Mouse (Mus musculus) hindbrain, embryonic 12.5 days (tissue): Measurements from ENCODE around the gene Gcnt1. TPM values are rescaled to one million over a fixed set of nuclear protein-coding genes. Genes with fewer than 3 reads are reported as not detected.

ENCODE experiments used
- ATAC-seq: fragments of 200-750 bp; cut with Nextera tagmentation; 2 replicates; pipeline ENCODE4 v1.8.0; 2017; ENCODE audit warnings: moderate TSS enrichment; ENCODE audit not compliant: low FRiP score
- H3K27ac ChIP-seq: fragments of 300-500 bp; sonication (generic); 2 replicates; pipeline ENCODE4 v1.5.1; 2016; ENCODE audit warnings: mild to moderate bottlenecking
- H3K27me3 ChIP-seq: fragments of 300-500 bp; sonication (generic); 2 replicates; pipeline ENCODE4 v1.6.1; 2016; ENCODE audit warnings: mild to moderate bottlenecking
- H3K36me3 ChIP-seq: fragments of 300-500 bp; sonication (generic); 2 replicates; pipeline ENCODE4 v1.6.1; 2016; ENCODE audit warnings: mild to moderate bottlenecking
- H3K4me1 ChIP-seq: fragments of 300-500 bp; sonication (generic); 2 replicates; pipeline ENCODE4 v1.6.1; 2016
- H3K4me2 ChIP-seq: fragments of 300-500 bp; sonication (generic); replicated peaks from 2 replicates; pipeline ENCODE4 v1.6.1; 2016; ENCODE audit warnings: mild to moderate bottlenecking
- H3K4me3 ChIP-seq: fragments of 300-500 bp; sonication (generic); 2 replicates; pipeline ENCODE4 v1.5.1; 2016; ENCODE audit warnings: mild to moderate bottlenecking
- H3K9ac ChIP-seq: fragments of 300-500 bp; sonication (generic); 2 replicates; pipeline ENCODE4 v1.6.1; 2016; ENCODE audit warnings: mild to moderate bottlenecking, moderate library complexity
- H3K9me3 ChIP-seq: fragments of 300-500 bp; sonication (generic); replicated peaks from 2 replicates; pipeline ENCODE4 v1.6.1; 2016; ENCODE audit warnings: mild to moderate bottlenecking
- WGBS: fragments of 180-500 bp; shearing (Covaris S2); methylation state at CpG from one replicate; pipeline ENCODE4 v1.1.7; 2016; 5-methylcytosine and 5-hydroxymethylcytosine counted together
- polyA plus RNA-seq: library from polyadenylated mRNA; unstranded; fragments of >200 nt; fragmentation: Nextera tagmentation; extraction: Ambion mirVana; gene quantifications from 2 replicates; pipeline ENCODE4 v1.2.1, GENCODE M21; 2016

Gene Gcnt1
- polyA plus RNA-seq, 1 experiment from 2014 or later = 6.9 TPM

DNA sequence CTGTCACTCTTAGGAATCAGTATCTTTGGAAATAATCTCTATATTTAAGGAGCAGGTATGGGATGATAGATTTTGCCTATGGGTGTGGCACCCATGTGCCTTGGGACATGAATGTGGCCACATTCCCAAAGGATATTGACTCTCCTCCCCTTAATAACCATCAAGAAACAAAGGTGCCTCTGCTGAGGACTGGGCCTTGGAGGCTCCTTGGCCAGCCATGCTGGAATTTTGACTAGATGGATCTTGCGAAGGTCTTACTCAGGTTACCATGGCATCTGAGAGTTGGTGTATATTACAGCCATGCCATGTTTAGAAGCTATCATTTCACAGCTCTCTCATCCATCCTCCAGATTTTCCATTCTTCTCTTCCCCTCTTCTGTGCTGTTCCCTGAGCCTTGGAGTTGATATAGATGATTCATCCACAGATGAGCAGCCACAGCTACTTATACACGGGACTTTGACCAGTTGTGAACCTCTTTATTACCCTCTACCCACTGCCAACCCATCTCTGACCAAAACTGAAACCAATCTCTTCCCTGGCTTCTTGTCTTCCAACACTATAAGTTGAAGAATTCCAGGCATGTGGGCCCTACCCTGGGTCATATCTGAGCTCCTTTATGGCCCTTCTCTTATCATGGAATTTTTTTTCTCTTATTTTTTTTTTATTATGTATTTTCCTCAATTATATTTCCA lies 56.2 kb downstream of the Gcnt1 start:
- WGBS = 88% methylated on average over 2 of the region's 2 CpGs

DNA sequence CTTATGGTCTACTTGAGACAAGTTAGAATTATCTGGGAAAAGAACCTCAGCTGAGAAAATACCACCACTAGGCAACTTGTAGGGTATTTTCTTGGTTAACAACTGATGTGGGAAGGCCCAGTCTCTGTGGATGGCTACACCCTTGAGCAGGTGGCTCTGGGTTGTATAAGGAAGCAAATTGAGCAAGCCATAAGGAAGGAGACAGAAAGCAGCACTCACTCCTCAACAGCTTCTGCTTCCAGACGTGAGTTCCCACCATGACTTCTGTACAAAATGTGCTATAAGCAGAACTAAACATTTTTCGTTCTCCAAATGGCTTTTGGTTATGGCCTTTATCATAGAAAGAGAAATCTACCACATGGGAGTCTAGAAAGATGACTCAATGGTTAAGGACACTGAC lies 58.2 kb downstream of the Gcnt1 start:
- no peak overlapping the region for H3K27ac ChIP-seq

More for the DNA sequence above, 56.2 kb downstream of the Gcnt1 start:
- H3K4me1 ChIP-seq = no peaks in the 10 kb centered on the region
- no peak overlapping the region for H3K27ac ChIP-seq
- no peak overlapping the region for H3K9ac ChIP-seq
- ATAC-seq = no peak
- no peak overlapping the region for H3K4me3 ChIP-seq
- no peak overlapping the region for H3K4me2 ChIP-seq
- no peaks in the 10 kb centered on the region for H3K9me3 ChIP-seq
- no peaks in the 10 kb centered on the region for H3K27me3 ChIP-seq
- H3K36me3 ChIP-seq = no peaks in the 10 kb centered on the region

DNA sequence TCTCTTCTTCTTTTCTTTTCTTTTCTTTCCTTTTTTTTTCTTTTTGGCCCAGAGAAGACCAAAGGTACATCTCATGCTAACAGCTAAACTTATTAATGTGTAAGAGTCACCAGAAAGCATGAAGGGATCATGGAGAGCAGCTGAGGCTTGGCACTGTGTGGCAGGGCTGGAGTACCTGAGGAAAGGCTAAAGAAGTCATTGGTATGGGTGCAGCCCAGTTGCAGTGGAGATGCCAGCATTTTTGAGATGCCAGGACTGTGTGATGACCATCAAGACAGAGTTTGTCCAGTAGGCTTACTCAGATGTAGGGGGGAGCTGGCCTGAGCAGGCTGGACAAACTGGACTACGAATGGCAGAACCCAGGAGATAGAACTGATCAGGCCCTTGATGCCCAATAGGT lies 58.9 kb downstream of the Gcnt1 start:
- ATAC-seq = no peak
- Histone ChIP-seq H3K36me3 (no peaks in the 10 kb centered on the region), H3K4me3 (no peak overlapping the region), H3K4me1 (no peaks in the 10 kb centered on the region), H3K9ac (no peak overlapping the region), H3K9me3 (no peaks in the 10 kb centered on the region), H3K27me3 (no peaks in the 10 kb centered on the region), H3K4me2 (no peak overlapping the region), H3K27ac (no peak overlapping the region)
- 93% methylated on average over 1 of the region's 1 CpGs for whole genome bisulfite sequencing

More for the DNA sequence above, 58.2 kb downstream of the Gcnt1 start:
- Histone ChIP-seq H3K4me2 (no peak overlapping the region), H3K27me3 (no peaks in the 10 kb centered on the region), H3K9me3 (no peaks in the 10 kb centered on the region), H3K4me1 (no peaks in the 10 kb centered on the region), H3K4me3 (no peak overlapping the region), H3K36me3 (no peaks in the 10 kb centered on the region), H3K9ac (no peak overlapping the region)
- ATAC-seq = no peak
- 91% methylated on average over 2 of the region's 2 CpGs for WGBS

DNA sequence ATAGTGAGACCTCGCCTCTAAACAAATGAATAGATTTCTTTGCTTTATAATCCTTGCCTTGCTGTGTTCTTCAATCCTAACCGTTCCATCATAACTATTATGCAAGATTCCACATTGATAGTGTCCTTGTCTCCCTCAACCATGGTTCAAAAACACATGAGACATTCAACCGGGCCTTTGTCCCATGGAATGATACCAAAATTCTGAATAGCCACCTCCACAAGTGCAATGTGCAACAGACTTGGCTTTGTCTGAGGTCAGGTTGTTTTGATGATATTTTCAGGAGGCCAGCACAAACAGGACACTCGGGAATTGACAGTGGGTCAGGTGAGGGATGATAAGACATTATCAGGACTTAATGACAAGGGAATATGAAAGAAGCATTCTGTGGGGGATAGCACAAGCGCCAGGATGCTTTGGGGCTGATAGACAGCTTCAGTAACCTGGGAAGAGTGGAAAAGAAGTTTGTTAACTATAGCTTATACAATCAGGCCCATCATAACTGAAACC lies 59.9 kb downstream of the Gcnt1 start:
- H3K4me1 ChIP-seq = no peaks in the 10 kb centered on the region
- no peak overlapping the region for H3K27ac ChIP-seq
- H3K9me3 ChIP-seq = no peaks in the 10 kb centered on the region
- ATAC-seq = no peak
- no peaks in the 10 kb centered on the region for H3K36me3 ChIP-seq
- no peaks in the 10 kb centered on the region for H3K27me3 ChIP-seq
- H3K9ac ChIP-seq = no peak overlapping the region
- no peak overlapping the region for H3K4me2 ChIP-seq
- WGBS = 90% methylated on average over 5 of the region's 5 CpGs
- H3K4me3 ChIP-seq = no peak overlapping the region

DNA sequence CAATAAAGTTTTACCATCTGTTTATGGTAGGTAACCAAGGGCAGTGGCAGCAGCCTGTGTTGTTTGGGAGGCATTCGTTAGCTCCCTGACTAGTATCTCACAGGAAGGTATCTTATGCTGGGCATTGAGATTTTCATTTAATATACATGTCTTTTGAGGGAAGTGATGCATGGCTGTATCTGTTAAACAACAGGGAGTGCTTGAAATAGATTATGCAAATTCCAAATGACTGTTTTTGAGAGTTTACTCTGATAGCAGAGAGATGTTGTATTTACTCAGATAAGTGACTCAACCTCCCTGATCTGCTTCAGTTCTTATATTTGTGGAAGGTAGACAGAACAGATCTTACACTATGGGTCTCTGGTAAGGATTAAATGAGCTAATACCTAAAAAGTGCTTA lies 61.1 kb downstream of the Gcnt1 start:
- Histone ChIP-seq H3K9ac (no peak overlapping the region), H3K27me3 (no peaks in the 10 kb centered on the region), H3K27ac (no peak overlapping the region), H3K36me3 (no peaks in the 10 kb centered on the region), H3K9me3 (no peaks in the 10 kb centered on the region), H3K4me2 (no peak overlapping the region), H3K4me3 (no peak overlapping the region), H3K4me1 (no peaks in the 10 kb centered on the region)
- no peak for ATAC-seq
- WGBS = 86% methylated on average over 1 of the region's 1 CpGs

DNA sequence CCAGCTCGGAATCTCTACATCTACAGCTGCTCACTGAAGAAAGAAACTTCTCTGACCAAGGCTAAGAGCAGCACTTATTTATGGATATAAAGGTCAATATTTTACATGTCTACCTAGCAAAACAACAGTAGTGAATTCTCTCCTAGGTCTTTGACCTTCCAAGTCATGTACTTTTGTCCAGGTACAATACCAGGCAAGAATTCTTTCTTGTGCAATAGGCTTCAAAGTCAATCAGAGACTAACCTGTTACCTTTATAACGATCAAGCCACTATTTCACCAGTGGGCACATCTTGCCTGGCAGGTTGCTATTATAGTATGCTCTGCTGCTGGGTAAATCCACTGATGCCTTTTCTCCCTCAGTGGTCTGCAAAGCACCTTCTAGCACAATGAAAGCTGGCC lies 61.6 kb downstream of the Gcnt1 start:
- WGBS = 89% methylated on average over 2 of the region's 2 CpGs
- H3K4me2 ChIP-seq = no peak overlapping the region
- no peaks in the 10 kb centered on the region for H3K9me3 ChIP-seq
- H3K4me3 ChIP-seq = no peak overlapping the region
- ATAC-seq = no peak
- H3K4me1 ChIP-seq = no peaks in the 10 kb centered on the region
- no peak overlapping the region for H3K27ac ChIP-seq
- H3K36me3 ChIP-seq = no peaks in the 10 kb centered on the region
- no peaks in the 10 kb centered on the region for H3K27me3 ChIP-seq
- no peak overlapping the region for H3K9ac ChIP-seq

DNA sequence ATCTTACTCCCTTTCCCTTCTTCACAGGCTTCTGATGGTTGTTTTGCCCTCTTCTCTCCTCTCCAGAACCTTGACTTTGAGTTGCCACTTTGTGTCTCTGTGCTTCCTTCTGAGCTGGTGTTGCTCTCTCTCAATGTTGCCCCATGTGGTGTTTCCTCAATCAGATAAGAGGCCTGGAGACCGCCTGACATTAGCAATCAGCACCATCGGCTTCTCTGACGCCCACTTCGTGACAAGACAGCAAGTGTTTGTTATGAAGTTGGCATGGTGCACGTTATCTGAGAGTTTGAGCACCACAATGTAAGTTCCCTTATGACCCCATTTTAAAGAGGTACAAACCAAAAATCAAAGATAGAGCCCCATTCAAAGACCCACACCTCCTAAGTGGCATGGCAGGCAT lies 76.6 kb downstream of the Gcnt1 start:
- no peaks in the 10 kb centered on the region for H3K27me3 ChIP-seq
- ATAC-seq = no peak
- no peak overlapping the region for H3K9ac ChIP-seq
- no peak overlapping the region for H3K4me3 ChIP-seq
- H3K4me1 ChIP-seq = no peaks in the 10 kb centered on the region
- no peak overlapping the region for H3K27ac ChIP-seq
- no peaks in the 10 kb centered on the region for H3K9me3 ChIP-seq
- WGBS = 87% methylated on average over 5 of the region's 5 CpGs
- H3K36me3 ChIP-seq = no peaks in the 10 kb centered on the region
- no peak overlapping the region for H3K4me2 ChIP-seq

DNA sequence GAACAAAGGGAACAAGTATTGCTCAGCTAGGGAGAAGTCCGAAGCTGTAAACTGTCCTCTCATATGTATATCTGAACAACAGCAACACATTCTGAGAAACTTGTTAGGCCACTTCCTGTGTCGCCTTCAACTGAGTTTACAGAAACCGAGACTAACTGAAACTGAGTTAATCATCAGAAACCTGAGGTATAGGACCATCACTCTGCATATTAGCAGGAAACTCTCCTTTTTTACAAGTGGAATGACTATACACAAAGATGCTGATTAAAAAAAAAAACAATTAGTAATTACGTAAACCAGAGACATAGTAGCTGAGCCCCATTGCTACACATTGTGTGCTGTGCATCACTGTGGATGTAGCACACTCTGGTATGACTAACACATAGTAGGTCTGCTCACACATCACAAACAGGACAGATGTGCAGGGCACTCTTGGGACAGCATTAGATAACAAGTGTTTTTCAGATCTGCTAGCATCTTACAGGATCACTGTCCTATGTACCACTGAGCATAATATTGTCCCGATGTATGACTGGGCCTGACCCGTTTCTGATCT lies 77.4 kb downstream of the Gcnt1 start:
- H3K4me1 ChIP-seq = no peaks in the 10 kb centered on the region
- no peak overlapping the region for H3K9ac ChIP-seq
- no peaks in the 10 kb centered on the region for H3K36me3 ChIP-seq
- H3K27ac ChIP-seq = no peak overlapping the region
- ATAC-seq = no peak
- H3K27me3 ChIP-seq = no peaks in the 10 kb centered on the region
- no peak overlapping the region for H3K4me3 ChIP-seq
- 88% methylated on average over 6 of the region's 6 CpGs for WGBS
- H3K4me2 ChIP-seq = no peak overlapping the region
- no peaks in the 10 kb centered on the region for H3K9me3 ChIP-seq

DNA sequence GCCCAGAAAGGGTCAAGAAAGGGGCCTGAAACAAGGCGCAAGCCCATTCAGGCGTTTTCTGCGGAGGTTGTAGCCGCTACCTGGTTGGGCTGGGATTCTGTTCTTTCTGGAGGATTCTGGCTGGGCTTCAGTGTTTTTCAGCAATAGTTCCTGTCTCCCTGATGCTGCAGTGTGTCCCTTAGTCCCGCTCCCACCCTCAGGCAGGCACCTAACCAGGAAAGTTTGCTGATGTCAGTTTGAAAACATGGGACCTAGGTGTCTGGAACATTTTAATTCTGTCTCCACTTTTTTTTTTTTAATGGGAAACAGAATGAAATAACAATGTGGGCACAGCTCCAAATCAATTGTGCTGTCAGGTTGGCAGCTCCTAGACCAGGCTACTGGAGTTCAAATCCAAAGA lies 78.5 kb downstream of the Gcnt1 start:
- Histone ChIP-seq H3K9me3 (no peaks in the 10 kb centered on the region), H3K4me2 (no peak overlapping the region), H3K4me1 (no peaks in the 10 kb centered on the region), H3K36me3 (no peaks in the 10 kb centered on the region), H3K27ac (no peak overlapping the region), H3K27me3 (no peaks in the 10 kb centered on the region), H3K9ac (no peak overlapping the region), H3K4me3 (no peak overlapping the region)
- WGBS = 89% methylated on average over 5 of the region's 5 CpGs
- ATAC-seq = no peak

DNA sequence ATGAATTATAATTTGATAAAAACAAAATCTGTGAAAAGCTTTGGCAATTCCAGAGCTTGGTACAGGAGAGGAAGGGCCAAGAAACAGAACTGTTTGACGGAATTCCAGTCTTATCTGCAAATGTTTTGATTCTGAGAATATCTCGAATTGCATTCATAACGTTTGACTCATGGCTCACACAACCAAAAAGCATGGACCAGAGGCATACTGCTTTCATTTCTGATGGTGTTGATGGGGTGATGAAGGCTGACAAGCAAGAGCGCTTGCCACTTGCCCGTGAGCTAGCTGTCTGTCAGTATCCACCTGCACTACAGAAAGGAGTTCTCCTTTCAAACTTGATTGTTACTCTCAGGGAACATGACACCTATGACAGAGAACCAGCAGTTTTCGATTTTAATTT lies 83.1 kb downstream of the Gcnt1 start:
- no peak for ATAC-seq
- Histone ChIP-seq H3K9me3 (no peaks in the 10 kb centered on the region), H3K4me1 (no peaks in the 10 kb centered on the region), H3K4me3 (no peak overlapping the region), H3K4me2 (no peak overlapping the region), H3K27ac (no peak overlapping the region), H3K9ac (no peak overlapping the region), H3K36me3 (no peaks in the 10 kb centered on the region), H3K27me3 (no peaks in the 10 kb centered on the region)
- WGBS = 81% methylated on average over 6 of the region's 6 CpGs

DNA sequence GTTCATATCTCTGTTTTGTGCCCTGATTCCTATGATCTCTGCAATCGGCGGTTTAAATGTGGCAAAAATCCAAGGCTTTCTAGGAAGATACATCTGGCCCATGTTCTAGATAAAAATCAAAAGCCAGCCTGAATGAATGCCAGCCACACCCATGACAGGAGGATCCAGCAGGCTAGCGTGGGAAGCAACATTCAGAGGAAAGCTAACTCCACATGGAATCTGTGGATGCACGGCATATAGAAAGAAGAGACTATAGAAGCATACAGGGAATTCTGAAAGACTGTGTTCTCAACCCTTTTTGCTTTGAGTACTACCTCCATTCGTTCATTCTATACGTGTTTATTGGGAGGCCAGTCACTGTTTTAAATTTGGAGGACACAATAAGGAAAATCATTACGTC lies 86.6 kb downstream of the Gcnt1 start:
- Histone ChIP-seq H3K27ac (no peak overlapping the region), H3K9me3 (no peaks in the 10 kb centered on the region), H3K36me3 (no peaks in the 10 kb centered on the region), H3K9ac (no peak overlapping the region), H3K4me3 (no peak overlapping the region), H3K27me3 (no peaks in the 10 kb centered on the region), H3K4me2 (no peak overlapping the region), H3K4me1 (no peaks in the 10 kb centered on the region)
- 85% methylated on average over 7 of the region's 7 CpGs for WGBS
- ATAC-seq = no peak

DNA sequence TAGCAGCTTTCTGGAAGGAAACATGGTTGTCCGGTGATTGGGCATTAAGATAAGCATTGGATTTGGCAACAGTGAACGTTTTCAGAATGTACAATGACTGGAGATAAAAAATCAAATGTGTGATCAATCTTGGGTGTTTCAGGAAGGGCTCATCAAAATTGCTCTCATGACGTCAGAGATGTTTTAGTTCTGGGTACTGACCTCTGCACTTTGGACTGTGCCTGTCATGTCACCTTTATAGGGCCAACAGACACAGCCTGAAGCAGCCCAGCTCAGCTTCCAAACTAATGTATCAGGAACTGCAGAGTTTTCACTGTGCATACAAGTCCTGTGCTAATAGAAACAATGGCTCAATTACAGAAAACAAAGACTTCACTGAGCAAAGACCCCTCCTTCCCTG lies 89.3 kb downstream of the Gcnt1 start:
- no peaks in the 10 kb centered on the region for H3K36me3 ChIP-seq
- no peak overlapping the region for H3K4me2 ChIP-seq
- no peaks in the 10 kb centered on the region for H3K9me3 ChIP-seq
- H3K27ac ChIP-seq = no peak overlapping the region
- no peaks in the 10 kb centered on the region for H3K27me3 ChIP-seq
- H3K4me1 ChIP-seq = no peaks in the 10 kb centered on the region
- H3K4me3 ChIP-seq = no peak overlapping the region
- H3K9ac ChIP-seq = no peak overlapping the region
- ATAC-seq = no peak
- WGBS = 77% methylated on average over 3 of the region's 3 CpGs

DNA sequence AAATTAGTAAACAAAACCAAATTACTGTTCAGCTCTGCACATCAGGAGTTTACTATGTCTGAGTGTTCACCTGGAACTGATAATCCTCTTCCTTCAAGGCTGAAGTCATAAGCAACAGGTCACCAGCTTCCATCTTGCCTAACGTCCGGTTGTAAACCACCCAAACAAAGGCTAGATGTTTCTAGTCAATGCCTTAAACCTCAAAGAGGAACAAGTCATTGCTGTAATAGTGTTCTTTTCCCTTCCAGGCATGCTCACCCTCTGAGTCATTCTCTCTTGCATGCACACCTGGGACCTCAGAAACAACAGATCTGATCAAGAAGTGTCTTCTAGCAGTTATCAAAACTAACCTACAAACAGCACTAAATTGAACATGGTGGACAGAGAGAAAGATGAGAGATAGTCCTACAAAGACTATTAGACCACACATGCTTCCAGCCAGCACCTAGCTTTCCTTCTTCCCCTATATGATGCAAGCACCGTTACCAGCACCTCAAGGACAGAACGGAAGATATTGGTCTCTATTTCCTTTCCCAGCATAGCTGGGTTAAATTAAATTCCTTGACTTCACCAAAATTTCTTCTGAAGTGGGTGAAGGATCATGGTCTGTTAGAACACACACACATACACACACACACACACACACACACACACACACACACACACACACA lies 94.1 kb downstream of the Gcnt1 start:
- WGBS = 91% methylated on average over 4 of the region's 4 CpGs
- Histone ChIP-seq H3K36me3 (no peaks in the 10 kb centered on the region), H3K27ac (no peak overlapping the region), H3K4me2 (no peak overlapping the region), H3K9ac (no peak overlapping the region), H3K4me1 (no peaks in the 10 kb centered on the region), H3K27me3 (no peaks in the 10 kb centered on the region), H3K4me3 (no peak overlapping the region), H3K9me3 (no peaks in the 10 kb centered on the region)
- no peak for ATAC-seq
